Mouse (Mus musculus) olfactory bulb, adult 2 months (tissue): ENCODE data around the gene Chd2. TPM values are rescaled to one million over a fixed set of nuclear protein-coding genes. Genes with fewer than 3 reads are reported as not detected.

ENCODE experiments used
- H3K27ac ChIP-seq: fragments of 200-500 bp; 2 replicates; pipeline ENCODE4 v1.5.1; 2012; ENCODE audit warnings: low read depth, low read length; ENCODE audit not compliant: insufficient read depth
- H3K4me1 ChIP-seq: fragments of 200-500 bp; 2 replicates; pipeline ENCODE4 v1.6.1; 2012; ENCODE audit warnings: low read length; ENCODE audit not compliant: control insufficient read depth, insufficient read depth
- H3K4me3 ChIP-seq: fragments of 200-500 bp; 2 replicates; pipeline ENCODE4 v1.5.1; 2012; ENCODE audit warnings: mild to moderate bottlenecking, low read depth, low read length, moderate library complexity; ENCODE audit not compliant: insufficient read depth
- CTCF ChIP-seq: fragments of 200-500 bp; IDR thresholded peaks from 2 replicates; pipeline ENCODE4 v1.5.1; 2012; ENCODE audit warnings: low read depth, mild to moderate bottlenecking, low read length, moderate library complexity; ENCODE audit not compliant: insufficient read depth
- POLR2A ChIP-seq: fragments of 200-500 bp; IDR thresholded peaks from 2 replicates; pipeline ENCODE4 v1.6.1; 2012; ENCODE audit warnings: mild to moderate bottlenecking, low read depth, low read length, moderate library complexity; ENCODE audit not compliant: insufficient read depth
- WGBS: fragments of 180-500 bp; shearing (Covaris S2); methylation state at CpG from one replicate; pipeline ENCODE4 v1.1.7; 2018; 5-methylcytosine and 5-hydroxymethylcytosine counted together
- polyA plus RNA-seq: library from polyadenylated mRNA; stranded (reverse); fragments of >200 nt; gene quantifications from 2 replicates; pipeline ENCODE4 v1.2.4, GENCODE M21; 2012; ENCODE audit warnings: low replicate concordance; ENCODE audit not compliant: missing spikeins, insufficient read depth, insufficient read length

Chd2 gene
- polyA plus RNA-seq, 1 experiment: 544 TPM

GRCm38 (mm10) chr7:73567754-73568161 is 26.1 kb upstream of the Chd2 start:
- Histone ChIP-seq H3K27ac (no peak overlapping the region), H3K4me3 (no peak overlapping the region), H3K4me1 (no peaks in the 10 kb centered on the region)
- TF ChIP-seq POLR2A: no peak
- TF ChIP-seq CTCF: no peak
- WGBS: 91% methylated on average over 4 of the region's 4 CpGs

GRCm38 (mm10) chr7:73564131-73564530 is 22.5 kb upstream of the Chd2 start:
- Histone ChIP-seq H3K4me3 (no peak overlapping the region), H3K4me1 (no peaks in the 10 kb centered on the region), H3K27ac (no peak overlapping the region)
- 93% methylated on average over 6 of the region's 6 CpGs for WGBS
- no peak for TF ChIP-seq POLR2A
- no peak for TF ChIP-seq CTCF

- TF ChIP-seq POLR2A (no peak), CTCF (no peak)
- no peak overlapping the region for H3K4me3 ChIP-seq
- no peaks in the 10 kb centered on the region for H3K4me1 ChIP-seq
- H3K27ac ChIP-seq: no peak overlapping the region
- 49% methylated on average over 10 of the region's 10 CpGs for WGBS
Observed at GRCm38 (mm10) chr7:73561492-73562055, 19.9 kb upstream of the Chd2 start.

GRCm38 (mm10) chr7:73560811-73561210 is 19.2 kb upstream of the Chd2 start:
- Histone ChIP-seq H3K4me3 (no peak overlapping the region), H3K4me1 (no peaks in the 10 kb centered on the region), H3K27ac (no peak overlapping the region)
- WGBS: 92% methylated on average over 6 of the region's 6 CpGs
- TF ChIP-seq CTCF: no peak
- no peak for TF ChIP-seq POLR2A

GRCm38 (mm10) chr7:73559853-73560190 is 18.2 kb upstream of the Chd2 start:
- TF ChIP-seq POLR2A (no peak), CTCF (no peak)

GRCm38 (mm10) chr7:73559170-73559852 is 17.7 kb upstream of the Chd2 start:
- TF ChIP-seq CTCF: no peak
- no peak for TF ChIP-seq POLR2A
- Histone ChIP-seq H3K27ac (peak overlapping the region; percentile 96), H3K4me3 (peak overlapping the region; percentile 44; the same call in 1 of the 2 replicates), H3K4me1 (no peaks in the 10 kb centered on the region)
- 17% methylated on average over 8 of the region's 8 CpGs for WGBS

More at GRCm38 (mm10) chr7:73559853-73560190, 18.2 kb upstream of the Chd2 start:
- WGBS: 87% methylated on average over 6 of the region's 6 CpGs
- Histone ChIP-seq H3K4me3 (no peak overlapping the region), H3K27ac (no peak overlapping the region), H3K4me1 (no peaks in the 10 kb centered on the region)

- H3K4me3 ChIP-seq: peak overlapping the region; percentile 96
- TF ChIP-seq CTCF (0 out of 2 replicates have a peak, but pooled peaks have one; percentile 7), POLR2A (peak; percentile 93)
- peak overlapping the region; percentile 99 for H3K27ac ChIP-seq
- 0% methylated on average over 60 of the region's 60 CpGs for WGBS
- H3K4me1 ChIP-seq: no peaks in the 10 kb centered on the region
Observed at GRCm38 (mm10) chr7:73558293-73559169, 16.9 kb upstream of the Chd2 start.

GRCm38 (mm10) chr7:73557671-73558265 is 16.1 kb upstream of the Chd2 start:
- H3K4me3 ChIP-seq: peak overlapping the region; percentile 96
- WGBS: 3% methylated on average over 80 of the region's 80 CpGs
- TF ChIP-seq POLR2A: no peak
- no peak for TF ChIP-seq CTCF
- peak overlapping the region; percentile 99 for H3K27ac ChIP-seq
- no peaks in the 10 kb centered on the region for H3K4me1 ChIP-seq
